Mouse (Mus musculus) spleen, adult 12 weeks (tissue): ENCODE measurements around the gene Arid4a.
A peak's percentile ranks its signal among the peaks of the same experiment; 100 is the strongest.
"Not testable (repeated sequence)": the region's sequence is repeated elsewhere in the genome, so short reads cannot be mapped to it uniquely, and the experiment has no call there.

ENCODE experiments used
- DNase-seq: peaks from one replicate; pipeline ENCODE4 v3.0.0; 2022; ENCODE audit warnings: low spot score

Arid4a gene

DNA sequence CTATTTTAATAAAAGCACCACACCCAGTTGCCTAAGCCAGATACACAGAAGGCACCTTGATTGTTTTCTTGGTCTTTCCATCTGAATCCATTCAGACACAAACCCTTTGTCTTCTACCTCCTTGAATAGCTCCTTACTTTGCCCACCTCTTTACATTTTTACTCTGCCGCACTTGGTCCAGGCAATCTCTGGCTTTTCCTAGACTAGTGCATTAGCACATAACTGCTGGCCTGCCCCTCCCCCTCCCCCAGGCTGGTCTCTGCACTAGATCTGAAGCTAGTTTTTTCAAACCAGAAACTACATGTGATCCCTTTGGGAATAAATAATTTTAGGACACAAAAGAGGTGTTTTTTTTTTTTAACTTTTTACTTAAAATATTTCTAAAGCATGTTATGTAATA is 37.2 kb downstream of the Arid4a start:
- DNase-seq: no peak

DNA sequence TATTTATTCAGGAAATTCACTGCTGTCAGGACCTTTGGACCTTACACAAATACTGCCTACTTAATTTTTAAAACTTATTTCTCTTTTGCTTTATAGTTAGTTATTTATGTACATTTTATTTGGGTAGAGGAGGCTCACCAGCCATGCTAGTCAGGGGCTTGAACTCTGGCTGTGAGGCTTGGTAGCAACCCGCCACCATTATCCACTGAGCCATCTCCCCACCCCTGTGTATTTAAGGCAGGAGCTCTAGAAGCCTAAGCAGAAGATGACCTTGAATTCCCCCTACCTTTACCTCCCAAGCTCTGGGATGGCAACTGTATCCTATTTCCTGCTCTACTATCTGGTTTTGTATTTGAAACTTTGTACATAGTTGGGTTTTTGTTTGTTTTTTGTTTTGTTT is 37.7 kb downstream of the Arid4a start:
- no peak for DNase-seq

GRCm38 (mm10) chr12:71055537-71055936 is 39.7 kb downstream of the Arid4a start:
- DNase-seq: no peak

- no peak for DNase-seq
These were observed 44.0 kb downstream of the Arid4a start for GRCm38 (mm10) chr12:71059741-71060140.

GRCm38 (mm10) chr12:71069846-71070245 is 54.1 kb downstream of the Arid4a start:
- DNase-seq: no peak

- DNase-seq: no peak
These were observed 56.3 kb downstream of the Arid4a start for GRCm38 (mm10) chr12:71072048-71072447.

- no peak for DNase-seq
These were observed 57.4 kb downstream of the Arid4a start for GRCm38 (mm10) chr12:71073113-71073730.

DNA sequence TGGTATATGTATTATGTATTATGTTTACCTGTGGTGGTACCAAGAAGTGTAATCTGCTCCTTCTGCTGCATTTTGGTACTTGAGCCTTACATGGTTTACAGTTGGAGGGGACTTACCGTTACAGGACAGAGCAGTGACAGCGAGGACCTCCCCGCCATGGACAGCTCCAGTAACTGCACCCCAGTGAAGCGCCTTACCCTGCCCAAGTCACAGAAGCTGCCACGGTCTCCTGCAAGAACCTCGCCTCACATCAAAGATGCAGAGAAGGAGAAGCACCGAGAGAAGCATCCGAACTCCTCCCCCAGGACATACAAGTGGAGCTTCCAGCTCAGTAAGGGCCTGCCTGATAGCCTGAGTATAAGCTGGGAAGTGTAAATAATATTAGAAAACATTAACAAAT is 70.5 kb downstream of the Arid4a start:
- no peak for DNase-seq

GRCm38 (mm10) chr12:71104275-71104674 is 88.5 kb downstream of the Arid4a start:
- DNase-seq: not testable (repeated sequence)

- no peak for DNase-seq
These were observed 91.5 kb downstream of the Arid4a start for GRCm38 (mm10) chr12:71107216-71107771.

GRCm38 (mm10) chr12:71111331-71111730 is 95.5 kb downstream of the Arid4a start, which contains the start of gene Tomm20l:
Gene Tomm20l (plus strand): TSS chr12:71111428.
- no peak for DNase-seq

GRCm38 (mm10) chr12:71113074-71113473 is 97.3 kb downstream of the Arid4a start:
- DNase-seq: no peak

- peak; percentile 57 for DNase-seq
These were observed 98.0 kb downstream of the Arid4a start for GRCm38 (mm10) chr12:71113675-71114288.

DNA sequence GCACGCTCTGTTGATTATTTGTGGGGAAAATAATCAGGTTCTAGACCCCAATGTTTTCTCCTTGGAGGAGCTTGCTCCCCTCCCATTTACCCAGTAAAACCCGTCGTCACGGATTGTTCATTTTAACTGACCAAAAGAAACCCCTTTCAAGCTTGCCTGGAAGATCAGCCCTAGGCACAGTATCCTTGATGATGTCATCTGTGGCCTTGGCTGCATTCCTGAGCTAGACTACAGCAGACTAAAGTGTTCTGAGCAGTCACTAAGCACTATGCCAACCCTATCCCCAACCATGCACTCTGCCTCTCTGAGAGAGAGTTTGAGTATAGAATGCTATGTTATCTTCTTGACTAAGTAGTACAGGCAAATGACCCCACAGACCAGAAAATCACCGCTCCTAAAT is 100.6 kb downstream of the Arid4a start:
- no peak for DNase-seq

DNA sequence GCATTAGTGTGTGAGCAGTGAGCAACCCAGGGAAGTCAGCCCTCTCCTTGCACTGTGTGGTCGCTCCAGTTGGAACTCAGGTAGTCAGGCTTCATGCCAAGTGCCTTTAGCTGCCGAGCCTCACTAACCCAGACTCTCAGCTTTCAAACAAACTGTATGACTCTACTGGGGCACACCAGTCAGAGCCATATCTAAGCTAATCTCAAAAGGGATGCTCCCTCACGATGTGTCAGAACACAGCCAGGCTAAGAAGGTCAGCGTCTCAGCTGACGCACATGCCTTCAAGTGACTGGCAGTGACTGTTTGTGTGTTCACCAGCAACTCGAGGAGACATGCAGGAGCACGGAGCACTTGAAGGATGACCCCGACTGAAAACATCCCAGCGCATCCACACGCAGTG is 106.9 kb downstream of the Arid4a start:
- no peak for DNase-seq

DNA sequence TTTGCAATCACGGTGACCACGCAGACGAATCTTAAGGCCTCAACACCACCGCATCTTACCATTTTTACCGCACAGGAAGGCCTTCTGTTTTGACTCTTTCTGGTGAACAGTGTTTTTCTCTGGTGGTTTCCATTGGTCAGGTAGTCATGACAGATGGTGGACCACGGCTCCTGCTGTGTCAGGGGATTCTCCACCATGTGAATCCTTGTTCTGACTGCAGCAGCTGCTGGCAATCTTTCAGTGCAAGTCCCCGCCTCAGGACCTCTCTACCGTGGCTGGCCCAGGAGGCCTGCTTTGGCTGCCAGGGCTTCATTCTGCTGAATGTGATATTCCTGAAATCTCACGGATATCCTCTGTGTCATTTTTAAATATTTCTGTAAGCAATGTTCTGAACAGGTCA is 107.5 kb downstream of the Arid4a start:
- no peak for DNase-seq

- no peak for DNase-seq
These were observed 119.8 kb downstream of the Arid4a start for GRCm38 (mm10) chr12:71135581-71135980.

DNA sequence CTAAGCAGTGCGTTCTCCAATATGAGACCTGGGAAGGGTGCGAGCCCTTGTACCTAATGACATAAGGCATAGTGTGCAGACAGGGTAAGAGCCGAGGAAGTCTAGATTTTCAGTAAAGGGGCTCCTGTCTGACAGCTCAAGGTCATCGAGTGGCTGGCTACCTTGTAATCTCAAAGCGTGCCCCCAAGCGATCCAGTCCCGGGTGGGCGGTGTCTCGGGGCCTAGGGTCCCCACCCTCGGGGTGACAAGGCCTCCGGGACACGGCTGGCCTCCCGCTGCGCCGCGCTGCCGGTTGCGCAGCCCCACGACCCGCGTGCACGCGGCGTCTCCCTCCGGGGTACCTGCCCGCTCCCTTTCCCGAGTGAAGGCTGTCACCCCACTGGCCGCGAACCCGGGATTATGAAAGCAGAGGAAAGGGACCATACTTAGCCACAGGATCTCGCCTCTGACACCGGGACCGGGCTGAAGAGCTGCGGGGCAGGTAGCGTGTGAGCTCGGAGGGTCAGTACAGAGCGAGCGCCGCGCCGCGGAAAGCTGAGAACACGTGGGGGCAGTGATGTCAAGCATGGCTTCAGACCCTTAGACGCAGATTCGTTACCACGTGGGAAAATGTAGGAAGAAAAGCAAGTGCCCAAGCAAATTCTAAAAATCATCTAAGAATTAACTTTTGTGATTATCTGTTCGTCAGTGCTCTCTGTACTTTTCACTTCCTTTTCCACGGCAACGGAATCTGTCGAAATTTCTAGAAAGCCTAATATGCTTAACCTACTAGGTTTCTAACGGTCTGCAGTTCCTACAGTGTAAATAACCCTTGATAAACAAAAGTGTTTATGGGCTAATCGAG is 120.6 kb downstream of the Arid4a start, which contains the start of the genes Timm9 and 2700049A03Rik:
Gene Timm9 (minus strand): TSS at position 555 of the 844 bp plus-strand sequence.
Gene 2700049A03Rik (plus strand): TSS at position 719 of the 844 bp plus-strand sequence.
- peak; percentile 72 for DNase-seq

DNA sequence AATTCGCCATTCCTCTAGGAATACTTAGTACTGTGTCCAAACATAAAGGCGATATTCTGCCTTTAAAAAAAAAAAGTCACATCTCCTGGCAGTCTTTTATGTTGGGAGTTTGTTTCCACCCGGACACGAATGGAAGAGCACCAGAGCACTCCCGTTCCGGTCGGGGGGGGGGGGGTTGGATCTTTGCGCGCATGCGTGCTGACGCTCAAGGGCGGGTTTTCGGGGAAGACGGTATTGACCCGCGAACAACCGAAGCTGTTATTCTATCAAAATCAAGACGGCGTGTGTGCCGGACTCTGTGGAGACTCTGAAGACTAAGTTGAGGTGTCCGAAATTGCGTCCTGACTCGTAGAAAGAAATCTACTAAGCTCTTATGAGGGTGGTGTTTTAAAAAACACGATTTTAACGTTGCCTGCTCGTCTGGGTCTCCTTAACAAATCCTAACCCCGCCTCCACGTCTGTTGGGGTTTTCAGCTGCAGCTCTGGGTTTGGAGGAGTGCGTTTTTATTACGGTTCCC is 121.2 kb downstream of the Arid4a start:
- peak; percentile 79 for DNase-seq

GRCm38 (mm10) chr12:71137686-71138085 is 121.9 kb downstream of the Arid4a start:
- DNase-seq: no peak

- peak; percentile 26 for DNase-seq
These were observed 123.6 kb downstream of the Arid4a start for GRCm38 (mm10) chr12:71139258-71139828.

GRCm38 (mm10) chr12:71141189-71141588 is 125.4 kb downstream of the Arid4a start:
- no peak for DNase-seq
